In genomic region chr8:121853586-121853985, GRCm38 (mm10) we compare ENCODE assay signal across 22 mouse cellular contexts. TPM values are rescaled to one million over a fixed set of nuclear protein-coding genes. Genes with fewer than 3 reads are reported as not detected.
DNase-seq lines count a peak whose midpoint lies in the region; ATAC-seq and TF ChIP-seq lines count a peak whose summit lies in the region.
"Had no signal": no experiment of that assay in that cellular context is flagged by ENCODE, and none has a peak within 500 bp of the region (broad histone marks: within the 10 kb centered on the region; RNA-seq: fewer than 3 reads in every experiment).

No protein-coding gene starts in this region.

- H3K27me3 ChIP-seq in liver, postnatal 0 days (ENCODE audit: insufficient read depth, low read length), result no peaks in the 10 kb centered on the region
- H3K27me3 ChIP-seq in liver, embryonic 11.5 days (replicated peaks; ENCODE audit: control insufficient read depth, insufficient read depth, low read length), result no peaks in the 10 kb centered on the region
- no peaks in the 10 kb centered on the region for H3K27me3 ChIP-seq in ES-Bruce4 (ENCODE audit: control insufficient read depth, insufficient read depth, low read length, poor library complexity, severe bottlenecking)
- H3K27me3 ChIP-seq in testis, adult 2 months (ENCODE audit: control insufficient read depth, insufficient read depth, low read length), result no peaks in the 10 kb centered on the region
- H3K27me3 ChIP-seq in midbrain, postnatal 0 days (ENCODE audit: insufficient read depth, low read length), result no peaks in the 10 kb centered on the region
- H3K27me3 ChIP-seq: embryonic facial prominence, embryonic 12.5 days; neural tube, embryonic 13.5 days had no signal

- H3K9ac ChIP-seq in liver, postnatal 0 days (replicated peaks), result no peak overlapping the region
- no peak overlapping the region for H3K9ac ChIP-seq in liver, embryonic 11.5 days (ENCODE audit: low read depth, low read length)
- H3K9ac ChIP-seq in ES-Bruce4 (ENCODE audit: low read depth, poor library complexity, severe bottlenecking), result no peak overlapping the region; the same call in 1 of the 2 replicates
- H3K9ac ChIP-seq in midbrain, postnatal 0 days (replicated peaks; ENCODE audit: low read length, poor library complexity, severe bottlenecking), result no peak overlapping the region
- H3K9ac ChIP-seq: embryonic facial prominence, embryonic 12.5 days; lung, embryonic 15.5 days; midbrain, embryonic 13.5 days; neural tube, embryonic 13.5 days had no signal

- no peak for TF ChIP-seq EP300 in liver, postnatal 0 days (IDR thresholded peaks at IDR 0.05; ENCODE audit: low read depth)
- TF ChIP-seq EP300 in ES-Bruce4 (IDR thresholded peaks at IDR 0.05; ENCODE audit: insufficient read depth, low read depth, low read length), result no peak

- no peak overlapping the region for H3K4me3 ChIP-seq in liver, postnatal 0 days (ENCODE audit: low read depth, low read length)
- H3K4me3 ChIP-seq in liver, embryonic 11.5 days (ENCODE audit: low read depth, low read length), result no peak overlapping the region
- no peak overlapping the region for H3K4me3 ChIP-seq in ES-Bruce4 (ENCODE audit: low read depth, low read length)
- peak overlapping the region; percentile 24; the same call in 1 of the 2 replicates for H3K4me3 ChIP-seq in testis, adult 2 months (ENCODE audit: control insufficient read depth, low read depth, low read length)
- H3K4me3 ChIP-seq in midbrain, postnatal 0 days (ENCODE audit: low read depth, low read length), result no peak overlapping the region
- H3K4me3 ChIP-seq: embryonic facial prominence, embryonic 12.5 days; erythroblast, embryonic 14.5 days; hindbrain, embryonic 10.5 days; lung, embryonic 15.5 days; midbrain, embryonic 13.5 days; neural tube, embryonic 13.5 days had no signal

- no peaks in the 10 kb centered on the region for H3K36me3 ChIP-seq in liver, postnatal 0 days (replicated peaks; ENCODE audit: insufficient read depth, low read length)
- H3K36me3 ChIP-seq in liver, embryonic 11.5 days (ENCODE audit: control insufficient read depth, insufficient read depth, low read length), result no peaks in the 10 kb centered on the region
- no peaks in the 10 kb centered on the region for H3K36me3 ChIP-seq in ES-Bruce4 (ENCODE audit: control insufficient read depth, insufficient read depth, low read length, poor library complexity, severe bottlenecking)
- no peaks in the 10 kb centered on the region for H3K36me3 ChIP-seq in testis, adult 2 months (ENCODE audit: control insufficient read depth, insufficient read depth, low read length)
- H3K36me3 ChIP-seq in midbrain, postnatal 0 days (ENCODE audit: insufficient read depth, low read length), result no peaks in the 10 kb centered on the region
- H3K36me3 ChIP-seq: embryonic facial prominence, embryonic 12.5 days; hindbrain, embryonic 10.5 days; lung, embryonic 15.5 days; midbrain, embryonic 13.5 days; neural tube, embryonic 13.5 days had no signal

- H3K4me2 ChIP-seq in liver, postnatal 0 days (ENCODE audit: low read depth, low read length), result no peak overlapping the region
- H3K4me2 ChIP-seq in liver, embryonic 11.5 days, result no peak overlapping the region
- no peak overlapping the region for H3K4me2 ChIP-seq in midbrain, postnatal 0 days (ENCODE audit: low read depth, low read length, poor library complexity, severe bottlenecking)
- H3K4me2 ChIP-seq: embryonic facial prominence, embryonic 12.5 days; lung, embryonic 15.5 days; midbrain, embryonic 13.5 days; neural tube, embryonic 13.5 days had no signal

- TF ChIP-seq POLR2A in ES-Bruce4 (IDR thresholded peaks at IDR 0.05; ENCODE audit: insufficient read depth, low read length), result no peak
- TF ChIP-seq POLR2A in testis, adult 2 months (IDR thresholded peaks at IDR 0.05; ENCODE audit: control insufficient read depth, low read depth, low read length), result no peak

- H3K27ac ChIP-seq in liver, postnatal 0 days (ENCODE audit: low read depth), result no peak overlapping the region
- H3K27ac ChIP-seq in liver, embryonic 11.5 days (ENCODE audit: low read depth, low read length), result no peak overlapping the region
- peak overlapping the region; percentile 3; the same call in 1 of the 2 replicates for H3K27ac ChIP-seq in ES-Bruce4 (ENCODE audit: insufficient read depth, low read length)
- peak overlapping the region; percentile 44 for H3K27ac ChIP-seq in testis, adult 2 months (ENCODE audit: control insufficient read depth, insufficient read depth, low read depth, low read length)
- H3K27ac ChIP-seq in midbrain, postnatal 0 days (ENCODE audit: low read depth, low read length), result no peak overlapping the region
- H3K27ac ChIP-seq: embryonic facial prominence, embryonic 12.5 days; hindbrain, embryonic 10.5 days; lung, embryonic 15.5 days; midbrain, embryonic 13.5 days; neural tube, embryonic 13.5 days had no signal

- H3K9me3 ChIP-seq in liver, postnatal 0 days (ENCODE audit: low read length), result no peaks in the 10 kb centered on the region
- H3K9me3 ChIP-seq in liver, embryonic 11.5 days (ENCODE audit: control insufficient read depth, low read length), result no peaks in the 10 kb centered on the region
- H3K9me3 ChIP-seq in ES-Bruce4 (replicated peaks; ENCODE audit: control insufficient read depth, insufficient read depth, low read length, poor library complexity, severe bottlenecking), result no peaks in the 10 kb centered on the region
- H3K9me3 ChIP-seq in midbrain, postnatal 0 days (ENCODE audit: low read length), result no peaks in the 10 kb centered on the region
- H3K9me3 ChIP-seq: embryonic facial prominence, embryonic 12.5 days; hindbrain, embryonic 10.5 days; lung, embryonic 15.5 days; midbrain, embryonic 13.5 days; neural tube, embryonic 13.5 days had no signal

- WGBS in liver, postnatal 0 days (ENCODE audit: insufficient replicate concordance), result 67% methylated on average over 2 of the region's 2 CpGs
- WGBS in liver, embryonic 11.5 days, result 87% methylated on average over 2 of the region's 2 CpGs
- WGBS in midbrain, postnatal 0 days, result 78% methylated on average over 2 of the region's 2 CpGs

- peaks cover 12% of the 10 kb centered on the region for H3K4me1 ChIP-seq in liver, postnatal 0 days (ENCODE audit: insufficient read depth)
- peaks cover 21% of the 10 kb centered on the region for H3K4me1 ChIP-seq in liver, embryonic 11.5 days (replicated peaks; ENCODE audit: control insufficient read depth, insufficient read depth, low read length)
- H3K4me1 ChIP-seq in ES-Bruce4 (ENCODE audit: control insufficient read depth, insufficient read depth, low read length), result peaks cover 2% of the 10 kb centered on the region
- peaks cover 16% of the 10 kb centered on the region for H3K4me1 ChIP-seq in testis, adult 2 months (ENCODE audit: control insufficient read depth, insufficient read depth, low read length)
- peaks cover 6% of the 10 kb centered on the region; the same call in 1 of the 2 replicates for H3K4me1 ChIP-seq in midbrain, postnatal 0 days (ENCODE audit: insufficient read depth, low read length)

- ATAC-seq in liver, postnatal 0 days, result no peak
- no peak for ATAC-seq in liver, embryonic 11.5 days (replicated peaks; ENCODE audit: low FRiP score)
- no peak for ATAC-seq in midbrain, postnatal 0 days (ENCODE audit: low FRiP score)
- no peak for ATAC-seq in CD4-positive, CD25-positive, alpha-beta regulatory T cell, adult 4 months
- ATAC-seq: forebrain, embryonic 14.5 days; midbrain, embryonic 13.5 days had no signal

- no peak for TF ChIP-seq CTCF in liver, postnatal 0 days (IDR thresholded peaks at IDR 0.05; ENCODE audit: low read depth)
- TF ChIP-seq CTCF in ES-Bruce4 (IDR thresholded peaks at IDR 0.05; ENCODE audit: low read depth, low read length), result no peak
- no peak for TF ChIP-seq CTCF in testis, adult 2 months (IDR thresholded peaks at IDR 0.05; ENCODE audit: control insufficient read depth, insufficient read depth, insufficient replicate concordance, low read depth, low read length)
- TF ChIP-seq CTCF in midbrain, postnatal 0 days (IDR thresholded peaks at IDR 0.05), result no peak

- peak; percentile 14 for DNase-seq in liver, postnatal 0 days
- no peak for DNase-seq in liver, embryonic 11.5 days (ENCODE audit: low spot score)
- peak; percentile 81 for DNase-seq in adrenal gland, adult 2 months
- no peak for DNase-seq in midbrain, postnatal 0 days (ENCODE audit: low spot score)
- DNase-seq: cerebellum, adult 9-11 months; gastrocnemius, postnatal 10 days; heart, adult 18-20 months; kidney, adult 18-20 months; kidney, postnatal 10 days; left cerebral cortex, postnatal 4 days; liver; thymus, postnatal 14 days had no signal

RNA-seq across cellular contexts. Expression of gene Klhdc4, which starts 24.2 kb away (rescaled TPM):
- polyA plus RNA-seq in liver, postnatal 0 days (2015; fragmentation: Nextera tagmentation; extraction: Ambion mirVana), result 8.2 and 8.7 TPM in 2 replicates
- 52.8 and 54.0 TPM in 2 replicates for polyA plus RNA-seq in liver, embryonic 11.5 days (2014; fragmentation: Nextera tagmentation; extraction: Ambion mirVana)
- 34.6 and 42.1 TPM in 2 replicates for polyA plus RNA-seq in ES-Bruce4 (2011; ENCODE audit: insufficient read depth, insufficient read length, low read depth, missing spikeins)
- 10 to 100 TPM; 17.2 to 25.6 TPM for total RNA-seq in adrenal gland, adult 2 months (2021)
- 12.2 and 14.9 TPM in 2 replicates for polyA plus RNA-seq in adrenal gland, adult 2 months (2012; rRNA removed)
- 12.5 and 13.6 TPM in 2 replicates for polyA plus RNA-seq in testis, adult 2 months (2012; rRNA removed)
- total RNA-seq in midbrain, postnatal 0 days (2014; rRNA removed), result 30.7 and 44.8 TPM in 2 replicates
- polyA plus RNA-seq in midbrain, postnatal 0 days (2015; fragmentation: Nextera tagmentation; extraction: Ambion mirVana), result 38.3 and 41.0 TPM in 2 replicates
- 10 to 100 TPM; 28.0 to 40.9 TPM for polyA plus RNA-seq in CD4-positive, CD25-positive, alpha-beta regulatory T cell, adult 4 months (2017; shearing (Covaris generic))

RNA-seq across cellular contexts. Expression of gene Slc7a5, which starts 53.9 kb away (rescaled TPM):
- 10.5 and 10.8 TPM in 2 replicates for polyA plus RNA-seq in liver, postnatal 0 days (2015; fragmentation: Nextera tagmentation; extraction: Ambion mirVana)
- 58.2 and 61.5 TPM in 2 replicates for polyA plus RNA-seq in liver, embryonic 11.5 days (2014; fragmentation: Nextera tagmentation; extraction: Ambion mirVana)
- 80.8 and 85.4 TPM in 2 replicates for polyA plus RNA-seq in ES-Bruce4 (2011; ENCODE audit: insufficient read depth, insufficient read length, low read depth, missing spikeins)
- total RNA-seq in adrenal gland, adult 2 months (2021), result 10 to 100 TPM; 38.9 to 46.4 TPM
- polyA plus RNA-seq in adrenal gland, adult 2 months (2012; rRNA removed), result 93.9 and 97.5 TPM in 2 replicates
- polyA plus RNA-seq in testis, adult 2 months (2012; rRNA removed), result 84.9 and 104 TPM in 2 replicates
- total RNA-seq in midbrain, postnatal 0 days (2014; rRNA removed), result 111 and 115 TPM in 2 replicates
- polyA plus RNA-seq in midbrain, postnatal 0 days (2015; fragmentation: Nextera tagmentation; extraction: Ambion mirVana), result 64.5 and 65.2 TPM in 2 replicates
- 1 to 10 TPM; 1.8 to 3.3 TPM for polyA plus RNA-seq in CD4-positive, CD25-positive, alpha-beta regulatory T cell, adult 4 months (2017; shearing (Covaris generic))

Comparison
In these comparisons a context has a peak if more than half of its experiments do, and no peak if none do; other contexts are left out.
1. DNase-seq: peak in liver, postnatal 0 days (single experiment) and adrenal gland, adult 2 months (single experiment); none in liver, embryonic 11.5 days (single experiment) and midbrain, postnatal 0 days (single experiment).
2. H3K27ac ChIP-seq: peak in ES-Bruce4 (single experiment) and testis, adult 2 months (single experiment); none in liver, postnatal 0 days (single experiment), liver, embryonic 11.5 days (single experiment) and midbrain, postnatal 0 days (single experiment).